Mouse (Mus musculus) heart, embryonic 14.5 days (tissue): ENCODE measurements around the gene Mrtfb. TPM values are rescaled to one million over a fixed set of nuclear protein-coding genes. Genes with fewer than 3 reads are reported as not detected.

Experiments used
- ATAC-seq: fragments of 200-750 bp; cut with Nextera tagmentation; 2 replicates; pipeline ENCODE4 v1.8.0; 2017; ENCODE audit warnings: low read depth, moderate TSS enrichment; ENCODE audit not compliant: insufficient number of reproducible peaks, insufficient read depth, low FRiP score
- H3K27ac ChIP-seq, 2 experiments: fragments of 200-500 bp in 1 of 2; fragments of 300-500 bp in 1 of 2; sonication (generic) in 1 of 2; replicated peaks in 1 of 2; 2 replicates each; pipeline ENCODE4 v1.5.1; 2012 to 2014; ENCODE audit warnings: low read depth in 2 of 2, low read length in 2 of 2, control low read depth in 1 of 2, mild to moderate bottlenecking in 1 of 2, mixed read lengths in 1 of 2; ENCODE audit not compliant: control insufficient read depth in 1 of 2, insufficient read depth in 1 of 2
- H3K27me3 ChIP-seq: fragments of 300-500 bp; sonication (generic); 2 replicates; pipeline ENCODE4 v1.6.1; 2014; ENCODE audit warnings: mild to moderate bottlenecking, low read length, control low read depth; ENCODE audit not compliant: control insufficient read depth, insufficient read depth
- H3K36me3 ChIP-seq: fragments of 300-500 bp; sonication (generic); 2 replicates; pipeline ENCODE4 v1.6.1; 2014; ENCODE audit warnings: mild to moderate bottlenecking, control low read depth, low read length, mixed read lengths; ENCODE audit not compliant: control insufficient read depth, insufficient read depth
- H3K4me1 ChIP-seq, 2 experiments: fragments of 200-500 bp in 1 of 2; fragments of 300-500 bp in 1 of 2; sonication (generic) in 1 of 2; 2 replicates each; pipeline ENCODE4 v1.6.1; 2012 to 2014; ENCODE audit warnings: low read length in 2 of 2, control low read depth in 1 of 2, mixed read lengths in 1 of 2; ENCODE audit not compliant: control insufficient read depth in 2 of 2, insufficient read depth in 2 of 2
- H3K4me2 ChIP-seq: fragments of 300-500 bp; sonication (generic); 2 replicates; pipeline ENCODE4 v1.6.1; 2014; ENCODE audit warnings: mild to moderate bottlenecking, low read length
- H3K4me3 ChIP-seq, 2 experiments: fragments of 200-500 bp in 1 of 2; fragments of 300-500 bp in 1 of 2; sonication (generic) in 1 of 2; 2 replicates each; pipeline ENCODE4 v1.5.1; 2012 to 2014; ENCODE audit warnings: low read length in 2 of 2, mild to moderate bottlenecking in 2 of 2, control low read depth in 1 of 2, low read depth in 1 of 2, moderate library complexity in 1 of 2; ENCODE audit not compliant: control insufficient read depth in 1 of 2, insufficient read depth in 1 of 2
- H3K9ac ChIP-seq: fragments of 300-500 bp; sonication (generic); 2 replicates; pipeline ENCODE4 v1.6.1; 2014; ENCODE audit warnings: mild to moderate bottlenecking, low read length
- H3K9me3 ChIP-seq: fragments of 300-500 bp; sonication (generic); 2 replicates; pipeline ENCODE4 v1.6.1; 2016; ENCODE audit warnings: low read length, control low read depth; ENCODE audit not compliant: control insufficient read depth
- WGBS: fragments of 180-500 bp; shearing (Covaris S2); extraction: QIAGEN DNeasy Blood & Tissue Kit; methylation state at CpG from one replicate; pipeline ENCODE4 v1.1.7; 2014; 5-methylcytosine and 5-hydroxymethylcytosine counted together
- polyA plus RNA-seq: library from polyadenylated mRNA; unstranded; fragments of >200 nt; fragmentation: Nextera tagmentation; extraction: Ambion mirVana; gene quantifications from 2 replicates; pipeline ENCODE4 v1.2.1, GENCODE M21; 2014

The Mrtfb gene
- polyA plus RNA-seq, 1 experiment from 2014 or later = 20.9 TPM

GRCm38 (mm10) chr16:13425804-13426203, 169.5 kb downstream of the Mrtfb start:
- WGBS = 70% methylated on average over 6 of the region's 6 CpGs
- no peak overlapping the region for H3K4me2 ChIP-seq
- no peak overlapping the region for H3K9ac ChIP-seq
- H3K4me1 ChIP-seq = peaks cover 11 to 16% of the 10 kb centered on the region in 2 experiments
- H3K27ac ChIP-seq = no peak overlapping the region
- no peak overlapping the region for H3K4me3 ChIP-seq
- ATAC-seq = no peak
- H3K9me3 ChIP-seq = no peaks in the 10 kb centered on the region
- H3K27me3 ChIP-seq = no peaks in the 10 kb centered on the region
- no peaks in the 10 kb centered on the region for H3K36me3 ChIP-seq

GRCm38 (mm10) chr16:13426831-13427589, 170.7 kb downstream of the Mrtfb start:
- no peak for ATAC-seq
- H3K4me1 ChIP-seq = peaks cover 13 to 16% of the 10 kb centered on the region in 2 experiments
- H3K36me3 ChIP-seq = no peaks in the 10 kb centered on the region
- H3K4me2 ChIP-seq = no peak overlapping the region
- no peaks in the 10 kb centered on the region for H3K9me3 ChIP-seq
- 68% methylated on average over 10 of the region's 10 CpGs for WGBS
- no peak overlapping the region for H3K4me3 ChIP-seq
- H3K27ac ChIP-seq = no peak overlapping the region
- H3K27me3 ChIP-seq = no peaks in the 10 kb centered on the region
- H3K9ac ChIP-seq = no peak overlapping the region

GRCm38 (mm10) chr16:13428077-13428476, 171.8 kb downstream of the Mrtfb start:
- H3K27ac ChIP-seq = no peak overlapping the region
- no peaks in the 10 kb centered on the region for H3K36me3 ChIP-seq
- 68% methylated on average over 5 of the region's 5 CpGs for WGBS
- no peak overlapping the region for H3K9ac ChIP-seq
- H3K9me3 ChIP-seq = no peaks in the 10 kb centered on the region
- no peaks in the 10 kb centered on the region for H3K27me3 ChIP-seq
- no peak overlapping the region for H3K4me3 ChIP-seq
- peaks cover 13 to 16% of the 10 kb centered on the region in 2 experiments for H3K4me1 ChIP-seq
- no peak for ATAC-seq
- H3K4me2 ChIP-seq = no peak overlapping the region

GRCm38 (mm10) chr16:13428806-13429205, 172.5 kb downstream of the Mrtfb start:
- no peak for ATAC-seq
- no peaks in the 10 kb centered on the region for H3K36me3 ChIP-seq

GRCm38 (mm10) chr16:13429921-13430606, 173.8 kb downstream of the Mrtfb start:
- ATAC-seq = peak; percentile 27; the same call in 1 of the 2 replicates
- H3K9ac ChIP-seq = no peak overlapping the region
- no peak overlapping the region for H3K4me2 ChIP-seq
- no peak overlapping the region for H3K4me3 ChIP-seq
- peak overlapping the region; percentile 8 to 53; a peak in 2 of 4 replicates for H3K27ac ChIP-seq
- peaks cover 13% of the 10 kb centered on the region in 2 experiments for H3K4me1 ChIP-seq
- H3K36me3 ChIP-seq = no peaks in the 10 kb centered on the region
- H3K9me3 ChIP-seq = no peaks in the 10 kb centered on the region
- no peaks in the 10 kb centered on the region for H3K27me3 ChIP-seq
- 29% methylated on average over 7 of the region's 7 CpGs for WGBS

More at GRCm38 (mm10) chr16:13428806-13429205, 172.5 kb downstream of the Mrtfb start:
- 100% methylated on average over 1 of the region's 1 CpGs for WGBS
- no peak overlapping the region for H3K9ac ChIP-seq
- H3K4me2 ChIP-seq = no peak overlapping the region
- H3K9me3 ChIP-seq = no peaks in the 10 kb centered on the region
- no peaks in the 10 kb centered on the region for H3K27me3 ChIP-seq
- no peak overlapping the region for H3K27ac ChIP-seq
- peaks cover 13% of the 10 kb centered on the region in 2 experiments for H3K4me1 ChIP-seq
- no peak overlapping the region for H3K4me3 ChIP-seq

GRCm38 (mm10) chr16:13430940-13431339, 174.7 kb downstream of the Mrtfb start:
- WGBS = 70% methylated on average over 1 of the region's 1 CpGs
- Histone ChIP-seq H3K9me3 (no peaks in the 10 kb centered on the region), H3K36me3 (no peaks in the 10 kb centered on the region), H3K4me1 (peaks cover 10 to 13% of the 10 kb centered on the region in 2 experiments), H3K27me3 (no peaks in the 10 kb centered on the region), H3K27ac (peak overlapping the region in 1 of 2 experiments; percentile 35; a peak in 2 of 4 replicates), H3K4me3 (no peak overlapping the region), H3K9ac (no peak overlapping the region), H3K4me2 (no peak overlapping the region)
- ATAC-seq = no peak

GRCm38 (mm10) chr16:13435627-13436026, 179.3 kb downstream of the Mrtfb start:
- peaks cover 6 to 10% of the 10 kb centered on the region in 2 experiments; a peak in 3 of 4 replicates for H3K4me1 ChIP-seq
- no peak overlapping the region for H3K4me2 ChIP-seq
- WGBS = 67% methylated on average over 2 of the region's 2 CpGs
- no peaks in the 10 kb centered on the region for H3K9me3 ChIP-seq
- no peak overlapping the region for H3K27ac ChIP-seq
- H3K4me3 ChIP-seq = no peak overlapping the region
- no peaks in the 10 kb centered on the region for H3K27me3 ChIP-seq
- H3K36me3 ChIP-seq = no peaks in the 10 kb centered on the region
- no peak overlapping the region for H3K9ac ChIP-seq
- no peak for ATAC-seq
